Mouse (Mus musculus): ENCODE measurements at regions not wholly inside any gene's neighbourhood (a gene's known extent, or its start where the extent isn't known, plus 50 kb on each side); places are given as distances from the start of the nearest gene placed in this dataset.

- no peak for DNase-seq (ENCODE audit: low spot score)
Measured at GRCm38 (mm10) chr3:131698070-131698750, 133.6 kb downstream of the Papss1 start.

DNA sequence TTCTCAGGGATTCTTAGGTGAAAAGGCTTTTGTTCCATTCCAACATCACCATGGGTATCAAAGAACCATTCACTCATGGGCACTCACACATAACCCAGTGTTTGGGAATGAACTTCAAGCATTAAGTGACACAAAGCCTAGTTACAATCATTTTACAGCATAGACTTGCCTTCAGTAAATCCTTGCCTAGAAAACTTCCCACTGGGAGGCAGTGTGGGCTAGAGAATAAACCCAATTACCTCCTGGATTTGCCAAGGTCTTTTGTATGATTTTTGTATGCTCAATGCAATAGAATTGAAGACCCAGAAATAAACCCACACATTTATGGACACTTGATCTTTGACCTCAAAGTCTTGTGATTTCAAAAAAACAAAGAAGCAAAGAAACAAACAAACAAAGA, 138.6 kb downstream of the Papss1 start:
- no peak for DNase-seq (ENCODE audit: low spot score)

DNA sequence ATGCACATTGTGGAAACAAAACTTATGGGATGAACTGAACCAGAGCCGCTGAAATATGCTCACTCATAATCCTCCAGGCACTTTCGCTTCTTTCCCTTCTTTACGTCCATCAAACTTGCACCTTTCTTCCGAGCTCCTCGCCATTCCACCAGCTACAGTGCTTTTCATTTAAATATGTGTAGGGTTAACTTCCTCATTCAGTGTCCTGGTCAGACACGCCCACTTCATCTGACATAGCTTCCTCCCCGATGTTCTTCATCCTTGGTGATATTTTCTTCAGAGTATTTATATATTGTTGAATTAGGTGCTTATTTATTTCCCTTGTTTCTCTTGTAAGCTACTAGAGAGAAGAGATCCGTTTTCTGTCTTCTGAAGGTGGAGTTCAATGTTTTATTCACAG, 149.0 kb downstream of the Papss1 start:
- DNase-seq (ENCODE audit: low spot score) = no peak

DNA sequence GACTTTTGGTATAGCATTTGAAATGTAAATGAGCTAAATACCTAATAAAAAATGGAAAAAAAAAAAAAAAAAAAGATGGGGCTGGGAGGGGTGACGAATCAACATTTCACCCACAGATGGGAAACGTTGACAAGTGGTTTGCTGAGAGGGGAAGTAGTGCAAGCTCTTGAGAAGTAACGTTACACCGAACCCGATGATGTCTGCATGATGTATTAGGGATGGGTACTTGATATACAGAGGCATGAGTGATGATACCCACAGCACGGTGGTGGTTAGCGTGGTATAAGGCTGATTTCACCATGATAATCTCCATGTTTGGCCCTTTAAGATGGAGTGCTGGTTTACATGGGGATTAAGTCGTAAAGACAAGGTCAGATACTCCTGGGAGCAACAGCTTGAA, 154.2 kb downstream of the Papss1 start:
- DNase-seq (ENCODE audit: low spot score) = no peak

DNA sequence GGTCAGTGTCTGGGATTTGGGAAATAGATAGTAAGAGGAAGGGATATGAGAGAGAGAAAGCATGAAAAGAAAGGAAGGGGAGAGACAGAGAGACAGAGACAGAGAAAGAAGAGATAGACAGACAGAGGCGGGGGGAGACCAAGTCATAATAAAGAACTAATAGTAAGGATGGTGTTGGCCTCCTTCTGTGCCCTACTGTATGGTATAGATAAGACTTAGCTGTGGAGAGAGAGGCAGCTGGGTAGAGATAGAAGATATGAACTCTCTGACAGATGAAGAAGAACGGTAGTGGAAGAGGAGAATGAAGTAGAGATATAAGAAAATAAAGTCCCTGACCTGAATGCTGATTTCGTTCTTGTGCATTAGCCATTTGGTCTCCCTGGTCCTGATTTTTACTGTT, 164.1 kb downstream of the Papss1 start:
- no peak for DNase-seq (ENCODE audit: low spot score)

GRCm38 (mm10) chr3:131734226-131734625, 169.7 kb downstream of the Papss1 start:
- DNase-seq (ENCODE audit: low spot score) = no peak

- DNase-seq (ENCODE audit: low spot score) = no peak
Measured at GRCm38 (mm10) chr3:131737461-131737860, 172.9 kb downstream of the Papss1 start.

DNA sequence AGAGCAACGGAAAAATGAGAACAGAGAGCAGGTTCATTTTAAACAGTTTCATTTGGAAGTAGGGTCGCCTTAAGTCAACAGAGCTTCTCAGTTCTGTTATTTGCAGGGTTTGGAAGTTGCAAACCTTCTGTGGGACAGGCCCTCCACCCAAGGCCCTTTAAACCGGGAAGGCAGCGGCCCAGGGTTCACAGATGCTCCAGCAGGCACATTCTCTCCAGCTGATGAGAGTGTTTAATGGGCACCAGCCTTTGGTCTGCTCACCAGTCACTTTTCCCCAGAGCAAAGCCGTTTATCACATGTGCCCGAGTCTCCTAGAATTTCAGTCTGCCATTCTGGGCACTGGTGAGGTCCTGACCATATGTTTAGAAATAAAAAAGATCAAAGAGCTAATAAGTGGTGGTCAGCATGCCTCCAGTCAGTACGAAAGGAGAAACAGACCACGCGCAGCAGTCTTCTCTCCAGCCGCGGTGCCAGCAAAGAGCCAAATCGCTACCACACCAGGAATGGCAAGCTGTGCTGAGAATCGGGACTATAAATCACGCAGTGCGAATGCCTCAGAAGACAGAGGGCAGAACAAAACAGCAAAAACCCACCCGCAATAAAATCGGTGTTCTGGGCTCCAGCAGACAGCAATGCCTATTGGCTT, 173.5 kb downstream of the Papss1 start:
- no peak for DNase-seq (ENCODE audit: low spot score)

GRCm38 (mm10) chr3:131755537-131755936, 191.0 kb downstream of the Papss1 start:
- no peak for DNase-seq (ENCODE audit: low spot score)

DNA sequence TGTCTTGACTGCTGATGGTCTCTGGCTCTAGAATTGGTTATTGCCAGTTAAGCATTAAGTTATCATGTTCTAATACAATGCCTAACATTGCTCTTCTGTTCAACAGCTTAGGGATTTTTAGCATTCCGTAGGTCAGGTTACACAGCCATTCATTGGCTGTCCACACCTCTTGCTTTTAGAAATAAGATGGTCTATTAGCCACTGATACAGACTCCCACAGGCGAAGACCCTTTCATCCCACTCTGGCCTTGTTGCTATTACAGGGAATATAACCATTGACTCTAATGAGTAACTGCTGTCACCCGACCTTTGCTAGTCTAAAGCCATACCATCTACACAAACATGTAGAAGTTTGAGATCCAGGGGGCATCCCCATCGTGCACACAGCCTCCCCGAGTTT, 191.6 kb downstream of the Papss1 start:
- DNase-seq (ENCODE audit: low spot score) = no peak

GRCm38 (mm10) chr3:131769976-131770375, 205.4 kb downstream of the Papss1 start:
- DNase-seq (ENCODE audit: low spot score) = no peak

GRCm38 (mm10) chr3:131770486-131770885, 205.9 kb downstream of the Papss1 start:
- DNase-seq (ENCODE audit: low spot score) = no peak

DNA sequence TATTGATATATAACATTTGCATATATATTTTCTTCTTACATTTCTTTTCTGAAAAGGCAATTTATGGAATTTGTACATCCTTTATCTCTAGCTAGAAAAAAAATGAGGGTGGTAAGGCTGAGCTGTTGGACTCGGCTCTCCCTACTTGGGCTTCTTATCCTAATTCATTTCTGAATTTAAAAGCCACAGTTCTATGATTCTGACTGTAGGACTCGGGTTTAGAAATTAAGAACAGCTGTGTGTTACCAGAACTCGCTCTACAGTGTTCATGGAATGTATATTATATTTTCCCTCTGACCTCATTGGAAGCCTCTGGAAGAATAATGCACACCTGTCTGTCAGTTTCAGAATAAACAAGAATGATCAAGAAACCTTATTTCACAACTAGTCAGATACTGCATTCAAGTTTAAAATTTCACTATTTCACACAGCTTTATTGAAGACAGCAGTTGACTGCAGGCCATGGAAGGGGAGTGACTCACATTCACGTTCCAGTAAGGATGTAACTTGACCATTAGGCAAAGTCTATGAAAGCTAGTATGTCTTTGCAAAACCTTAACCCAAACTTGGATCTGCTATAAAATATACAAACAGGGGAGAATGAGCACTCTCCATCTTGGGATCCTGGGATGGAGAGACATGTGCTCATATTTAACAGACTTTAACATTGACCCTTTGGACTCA, 207.4 kb downstream of the Papss1 start:
- no peak for DNase-seq (ENCODE audit: low spot score)

- no peak for DNase-seq (ENCODE audit: low spot score)
Measured at GRCm38 (mm10) chr3:131772593-131772992, 208.0 kb downstream of the Papss1 start.

- DNase-seq (ENCODE audit: low spot score) = no peak
Measured at GRCm38 (mm10) chr3:131775431-131775830, 210.9 kb downstream of the Papss1 start.

DNA sequence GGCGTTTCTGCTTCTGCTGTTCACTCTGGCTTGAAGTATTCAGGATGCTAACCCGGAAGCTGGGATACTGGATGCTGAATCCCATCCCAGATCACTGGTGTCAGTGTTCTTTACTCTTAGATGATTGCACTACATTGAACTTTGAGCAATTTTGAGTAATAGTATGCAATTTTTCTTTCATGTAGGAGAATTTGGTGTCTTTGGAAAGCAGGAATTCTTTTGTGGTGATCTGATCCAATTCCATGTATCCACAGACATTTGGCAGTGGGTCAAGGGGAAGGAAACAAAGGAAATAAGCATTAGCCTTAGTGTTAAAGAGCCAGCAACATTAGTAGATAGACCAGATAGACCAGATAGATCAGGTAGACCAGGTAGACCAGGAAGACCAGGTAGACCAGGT, 212.1 kb downstream of the Papss1 start:
- DNase-seq (ENCODE audit: low spot score) = no peak

DNA sequence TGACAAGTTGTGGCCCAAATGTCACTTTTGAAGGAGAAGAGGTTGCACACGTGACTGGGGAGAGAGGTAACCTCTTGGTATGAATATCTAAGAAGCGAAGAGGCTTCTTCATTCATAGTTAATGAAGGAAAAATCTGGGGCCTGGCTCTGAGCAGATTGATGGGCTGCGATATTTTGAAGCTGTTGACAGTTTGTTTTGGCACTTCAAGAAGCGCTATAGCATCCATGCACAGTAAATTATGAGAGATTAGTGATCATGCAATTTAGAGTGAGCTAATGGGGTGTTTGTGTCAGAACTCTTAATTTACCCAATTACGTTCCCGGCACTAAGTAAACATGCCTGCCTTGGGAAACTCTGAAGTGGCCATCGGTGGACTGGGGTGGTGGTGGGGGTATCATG, 215.2 kb downstream of the Papss1 start:
- no peak for DNase-seq (ENCODE audit: low spot score)

DNA sequence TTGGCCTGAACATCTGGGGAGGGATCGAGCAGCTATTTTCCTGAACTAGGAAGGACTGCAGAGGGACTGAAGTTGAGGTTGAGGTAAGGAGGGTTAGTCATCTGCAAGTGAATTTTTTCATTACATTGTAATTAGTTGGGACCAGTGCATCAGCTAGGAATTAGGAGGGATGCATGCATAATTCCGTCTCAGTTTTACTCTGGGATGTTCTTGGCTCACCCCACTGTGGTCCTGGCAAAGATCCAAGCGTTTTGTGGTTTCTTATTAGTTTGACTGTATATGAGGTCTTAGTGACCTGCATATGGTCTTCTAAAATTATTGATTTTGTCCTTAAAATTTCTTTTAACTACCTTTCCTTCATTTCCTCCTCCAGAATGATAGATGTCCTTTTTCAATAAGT, 221.0 kb downstream of the Papss1 start:
- DNase-seq (ENCODE audit: low spot score) = no peak

DNA sequence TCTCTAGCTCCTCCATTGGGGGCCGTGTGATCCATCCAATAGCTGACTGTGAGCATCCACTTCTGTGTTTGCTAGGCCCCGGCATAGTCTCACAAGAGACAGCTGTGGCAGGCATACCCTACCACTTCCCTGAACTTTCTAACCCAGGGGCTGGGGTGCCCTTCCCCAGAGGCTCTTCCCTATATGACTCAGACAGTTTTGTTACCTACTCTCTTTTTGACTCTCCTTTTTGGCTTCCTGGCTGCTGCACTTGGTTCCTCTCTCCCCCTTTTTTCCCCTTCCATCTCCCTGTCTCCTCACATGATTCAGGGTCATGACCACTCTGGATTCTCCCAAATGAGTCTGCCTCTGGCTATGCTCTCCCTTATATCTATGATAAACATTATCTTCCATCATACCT, 223.8 kb downstream of the Papss1 start:
- no peak for DNase-seq (ENCODE audit: low spot score)

- no peak for DNase-seq (ENCODE audit: low spot score)
Measured at GRCm38 (mm10) chr3:131789177-131789576, 224.6 kb downstream of the Papss1 start.

GRCm38 (mm10) chr3:131794056-131794455, 229.5 kb downstream of the Papss1 start:
- DNase-seq (ENCODE audit: low spot score) = no peak

- DNase-seq (ENCODE audit: low spot score) = no peak
Measured at GRCm38 (mm10) chr3:131795108-131796005, 230.8 kb downstream of the Papss1 start.

Measured in thymus, postnatal 0 days (tissue).